Mouse (Mus musculus): ENCODE measurements around the gene Gpalpp1. TPM values are rescaled to one million over a fixed set of nuclear protein-coding genes. Genes with fewer than 3 reads are reported as not detected.
A peak's percentile ranks its signal among the peaks of the same experiment; 100 is the strongest.

Gpalpp1 gene
- polyA plus RNA-seq, 1 experiment: 3.4 TPM

DNA sequence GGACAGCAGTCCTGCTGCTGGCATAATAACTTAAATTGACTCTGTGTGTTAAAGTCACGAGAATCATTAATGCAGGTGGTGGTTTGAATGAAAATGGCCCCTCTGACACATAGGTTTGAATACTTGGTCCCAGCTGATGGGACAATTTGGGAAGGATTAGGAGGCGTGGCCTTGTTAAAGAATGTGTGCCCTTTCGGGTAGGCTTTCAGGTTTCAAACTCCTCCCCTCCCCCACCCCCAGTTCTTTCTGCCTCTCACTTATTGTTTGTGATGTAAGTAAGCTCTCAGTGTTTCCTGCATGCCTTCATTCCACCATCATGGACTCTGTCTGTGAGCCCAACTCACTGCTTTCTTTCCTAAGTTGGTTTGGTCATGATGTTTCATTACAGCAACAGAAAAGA, 16.8 kb upstream of the Gpalpp1 start:
- no peak for TF ChIP-seq GATA1 (IDR thresholded peaks at IDR 0.05; ENCODE audit: low read length)

GRCm38 (mm10) chr14:76122663-76123058, 12.1 kb upstream of the Gpalpp1 start:
- no peak for TF ChIP-seq GATA1 (IDR thresholded peaks at IDR 0.05; ENCODE audit: low read length)

GRCm38 (mm10) chr14:76121901-76122662, 11.5 kb upstream of the Gpalpp1 start:
- no peak for TF ChIP-seq GATA1 (IDR thresholded peaks at IDR 0.05; ENCODE audit: low read length)

DNA sequence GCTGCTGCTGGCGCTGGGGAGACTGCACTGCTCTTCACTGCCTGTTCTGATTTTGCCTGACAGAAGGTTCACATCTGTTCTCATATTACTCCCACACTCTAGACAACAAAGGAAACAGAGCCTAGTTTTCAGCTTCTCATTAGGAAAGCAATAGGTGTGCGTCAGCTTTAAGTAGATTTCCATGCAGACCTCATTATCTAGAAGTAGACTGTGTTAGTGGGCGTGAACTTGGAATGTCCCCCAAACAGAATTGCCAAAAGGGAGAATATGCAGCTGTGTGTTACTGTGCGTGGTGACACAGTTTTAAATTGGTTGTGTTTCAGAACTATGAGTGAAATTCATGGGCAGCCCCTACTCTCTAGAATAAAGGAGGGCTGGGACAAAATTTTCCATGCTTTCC, 9.9 kb upstream of the Gpalpp1 start:
- TF ChIP-seq GATA1 (IDR thresholded peaks at IDR 0.05; ENCODE audit: low read length): no peak

- peak; percentile 48 for TF ChIP-seq GATA1 (IDR thresholded peaks at IDR 0.05; ENCODE audit: low read length)
These were observed 8.4 kb upstream of the Gpalpp1 start for GRCm38 (mm10) chr14:76118963-76119362.

- TF ChIP-seq GATA1 (IDR thresholded peaks at IDR 0.05; ENCODE audit: low read length): no peak
These were observed 5.2 kb upstream of the Gpalpp1 start for GRCm38 (mm10) chr14:76115744-76116143.

GRCm38 (mm10) chr14:76099543-76099942, 11.0 kb downstream of the Gpalpp1 start:
- no peak for TF ChIP-seq GATA1 (IDR thresholded peaks at IDR 0.05; ENCODE audit: low read length)

DNA sequence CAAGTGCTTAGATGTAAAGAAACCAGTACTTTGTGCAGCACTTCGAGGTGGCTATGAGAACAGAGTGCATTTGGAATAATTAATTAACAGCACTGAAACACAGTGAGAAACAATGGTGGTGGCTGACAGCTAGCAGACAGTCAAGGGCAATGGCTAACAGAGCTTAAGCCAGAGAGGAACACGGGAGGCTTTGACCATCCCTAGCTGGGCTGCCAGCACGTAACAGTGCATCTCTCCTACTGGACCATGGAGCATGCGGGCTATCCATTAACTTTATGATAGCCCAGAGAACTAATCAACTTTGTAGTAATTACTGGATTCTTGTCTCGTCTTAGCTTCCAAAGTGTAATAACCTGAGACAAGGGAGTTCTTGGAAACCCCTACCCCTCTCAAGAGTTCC, 12.7 kb downstream of the Gpalpp1 start:
- TF ChIP-seq GATA1 (IDR thresholded peaks at IDR 0.05; ENCODE audit: low read length): no peak

- TF ChIP-seq GATA1 (IDR thresholded peaks at IDR 0.05; ENCODE audit: low read length): no peak
These were observed 13.3 kb downstream of the Gpalpp1 start for GRCm38 (mm10) chr14:76097244-76097643.

DNA sequence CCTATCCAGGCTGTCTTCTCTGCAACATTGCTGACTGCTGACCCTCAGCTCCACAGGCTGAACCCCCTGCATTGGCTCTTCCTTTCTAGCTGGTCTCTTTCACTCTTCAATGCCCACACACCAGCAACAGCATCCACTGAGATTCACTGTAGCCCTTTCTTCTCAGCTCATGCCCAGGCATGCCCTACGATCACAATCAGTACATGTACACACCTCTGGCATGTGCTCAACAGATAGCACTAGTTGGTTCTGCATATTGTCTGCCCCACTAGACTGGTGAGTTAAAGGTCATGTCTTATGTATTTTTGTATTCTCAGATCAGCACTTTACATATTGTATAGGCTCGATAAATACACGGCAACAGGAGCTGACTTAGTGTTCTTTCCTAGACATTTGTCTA, 26.4 kb downstream of the Gpalpp1 start:
- TF ChIP-seq GATA1 (IDR thresholded peaks at IDR 0.05; ENCODE audit: low read length): no peak

DNA sequence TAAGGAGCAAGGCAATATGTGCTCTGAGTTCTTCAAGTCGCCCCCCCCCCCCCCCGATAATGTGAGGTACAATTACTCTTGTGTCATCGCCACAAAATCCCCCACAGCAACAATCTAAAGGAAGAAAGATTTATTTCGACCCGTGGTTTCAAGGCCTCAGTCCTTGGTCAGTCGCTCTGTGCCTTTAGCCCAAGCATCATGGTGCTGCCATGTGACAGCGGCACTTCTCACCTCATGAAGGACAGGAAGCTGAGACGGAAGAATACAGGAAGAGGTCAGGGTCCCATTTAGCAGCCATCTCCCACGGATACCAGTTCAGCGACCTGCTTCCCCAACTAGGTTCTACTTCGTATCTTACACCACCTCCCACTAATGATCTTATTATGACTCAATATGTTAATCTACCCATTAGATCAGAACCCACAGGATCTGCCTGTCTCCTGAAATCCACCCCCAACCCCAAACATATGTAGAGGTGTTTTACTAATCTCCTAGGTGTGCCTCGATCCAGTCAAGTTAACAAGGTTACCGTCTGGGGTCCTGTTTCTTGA, 28.4 kb downstream of the Gpalpp1 start:
- no peak for TF ChIP-seq GATA1 (IDR thresholded peaks at IDR 0.05; ENCODE audit: low read length)

DNA sequence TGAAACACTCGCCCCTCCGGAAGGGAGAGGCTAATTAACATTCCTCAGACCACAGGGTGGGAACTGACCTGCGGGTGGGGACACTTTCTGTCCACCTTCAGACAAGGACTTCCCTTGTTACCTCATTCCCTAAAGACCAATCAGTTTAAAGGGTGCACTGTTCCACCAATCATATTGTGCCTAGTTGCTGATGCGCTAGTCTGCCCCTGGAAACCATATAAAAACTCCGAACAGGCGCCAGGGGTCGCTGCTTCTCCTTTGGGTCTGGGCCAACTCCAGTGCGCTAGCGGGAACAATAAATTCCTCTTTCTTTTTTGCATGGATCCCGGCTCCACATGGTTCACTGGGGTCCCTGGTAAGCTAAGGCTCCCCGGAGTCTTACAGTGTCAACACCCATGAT, 29.1 kb downstream of the Gpalpp1 start:
- TF ChIP-seq GATA1 (IDR thresholded peaks at IDR 0.05; ENCODE audit: low read length): no peak

DNA sequence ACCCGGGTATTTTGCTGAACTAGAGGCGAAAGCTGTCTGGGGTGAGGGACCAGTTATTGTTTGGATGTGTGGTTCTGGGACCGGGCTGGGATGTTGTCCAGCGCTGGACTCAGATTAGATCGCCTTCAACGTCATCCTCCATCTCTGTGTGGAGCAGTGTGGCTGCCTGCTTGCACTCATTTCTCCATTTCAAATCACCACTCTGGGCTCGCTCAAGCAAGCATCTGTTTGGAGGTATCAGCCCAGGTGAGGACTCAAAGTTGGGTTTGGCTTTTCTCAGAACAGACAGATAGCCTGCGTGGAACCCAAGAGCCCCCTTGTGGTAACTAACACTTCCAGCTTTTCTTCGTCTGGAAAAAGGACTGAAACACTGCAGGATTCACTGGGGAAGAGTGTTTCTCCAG, 33.5 kb downstream of the Gpalpp1 start:
- TF ChIP-seq GATA1 (IDR thresholded peaks at IDR 0.05; ENCODE audit: low read length): no peak

GRCm38 (mm10) chr14:76076602-76077001, 34.0 kb downstream of the Gpalpp1 start:
- no peak for TF ChIP-seq GATA1 (IDR thresholded peaks at IDR 0.05; ENCODE audit: low read length)

DNA sequence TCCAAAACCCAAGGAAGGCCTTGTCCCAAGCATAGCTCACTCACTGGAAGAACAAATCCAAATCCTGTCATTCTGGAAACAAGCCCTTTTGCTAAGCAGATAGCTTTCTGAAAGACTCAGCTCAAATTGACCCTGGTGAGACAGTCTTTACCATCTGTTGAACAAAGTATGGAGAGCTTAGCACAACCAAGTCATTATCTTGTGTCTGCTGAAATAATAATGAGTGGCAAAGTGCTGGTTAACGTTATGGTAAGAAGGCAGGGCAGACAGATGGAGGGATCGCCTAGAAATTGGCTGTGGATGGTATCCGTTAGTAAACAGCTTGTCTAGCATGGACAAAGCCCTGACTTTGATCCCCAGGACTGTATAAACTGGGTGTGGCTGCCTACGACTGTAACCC, 34.8 kb downstream of the Gpalpp1 start:
- no peak for TF ChIP-seq GATA1 (IDR thresholded peaks at IDR 0.05; ENCODE audit: low read length)

- TF ChIP-seq GATA1 (IDR thresholded peaks at IDR 0.05; ENCODE audit: low read length): no peak
These were observed 36.4 kb downstream of the Gpalpp1 start for GRCm38 (mm10) chr14:76074206-76074605.

- TF ChIP-seq GATA1 (IDR thresholded peaks at IDR 0.05; ENCODE audit: low read length): no peak
These were observed 37.9 kb downstream of the Gpalpp1 start for GRCm38 (mm10) chr14:76072626-76073025.

Measured in G1E-ER4 (cell line).